ENCODE assay signal across 9 mouse cellular contexts in genomic region chr11:106037418-106037751, GRCm38 (mm10). TPM values are rescaled to one million over a fixed set of nuclear protein-coding genes. Genes with fewer than 3 reads are reported as not detected.
A peak's percentile ranks its signal among the peaks of the same experiment; 100 is the strongest.
DNase-seq lines count a peak whose midpoint lies in the region; ATAC-seq and TF ChIP-seq lines count a peak whose summit lies in the region.
"Had no signal": no experiment of that assay in that cellular context is flagged by ENCODE, and none has a peak within 500 bp of the region (broad histone marks: within the 10 kb centered on the region; RNA-seq: fewer than 3 reads in every experiment).

No protein-coding gene starts in this region.

- no peak for TF ChIP-seq EP300 in lung, postnatal 0 days (IDR thresholded peaks at IDR 0.05)

- H3K4me3 ChIP-seq in kidney, postnatal 0 days (replicated peaks; ENCODE audit: low read depth, low read length): peak overlapping the region; percentile 93
- H3K4me3 ChIP-seq in forebrain, embryonic 13.5 days: peak overlapping the region; percentile 92
- peak overlapping the region; percentile 92 for H3K4me3 ChIP-seq in layer of hippocampus, adult 2 months
- peak overlapping the region; percentile 96 for H3K4me3 ChIP-seq in lung, postnatal 0 days (ENCODE audit: low read depth, low read length)

- H3K27me3 ChIP-seq in kidney, postnatal 0 days (ENCODE audit: insufficient read depth, low read length): no peaks in the 10 kb centered on the region
- H3K27me3 ChIP-seq in forebrain, embryonic 13.5 days: no peaks in the 10 kb centered on the region
- H3K27me3 ChIP-seq in lung, postnatal 0 days (replicated peaks; ENCODE audit: insufficient read depth, low read length): no peaks in the 10 kb centered on the region

- H3K9me3 ChIP-seq in kidney, postnatal 0 days (replicated peaks; ENCODE audit: low read length): no peaks in the 10 kb centered on the region
- H3K9me3 ChIP-seq in forebrain, embryonic 13.5 days (replicated peaks): no peaks in the 10 kb centered on the region
- no peaks in the 10 kb centered on the region for H3K9me3 ChIP-seq in lung, postnatal 0 days (ENCODE audit: low read length)

- 0% methylated on average over 13 of the region's 13 CpGs for WGBS in kidney, postnatal 0 days
- 0% methylated on average over 13 of the region's 13 CpGs for WGBS in forebrain, embryonic 13.5 days
- under 1% methylated on average over 13 of the region's 13 CpGs for WGBS in lung, postnatal 0 days

- peak overlapping the region; percentile 97 for H3K27ac ChIP-seq in kidney, postnatal 0 days
- H3K27ac ChIP-seq in forebrain, embryonic 13.5 days: peak overlapping the region; percentile 86
- H3K27ac ChIP-seq in layer of hippocampus, adult 2 months: peak overlapping the region; percentile 92
- peak overlapping the region; percentile 90 for H3K27ac ChIP-seq in lung, postnatal 0 days (ENCODE audit: low read length)

- DNase-seq in kidney, postnatal 0 days (ENCODE audit: low spot score): peak; percentile 94
- DNase-seq in kidney, adult 8-10 months: no peak
- DNase-seq in brain, embryonic 18.5 days (ENCODE audit: low read depth, low spot score): peak; percentile 69
- DNase-seq in layer of hippocampus, adult 2 months (ENCODE audit: low spot score in 2 of 2): peak; percentile 75 to 76
- DNase-seq in lung, postnatal 0 days (ENCODE audit: low spot score): peak; percentile 74
- DNase-seq in right cerebral cortex, postnatal 14 days: peak; percentile 80

- no peaks in the 10 kb centered on the region for H3K36me3 ChIP-seq in kidney, postnatal 0 days (ENCODE audit: insufficient read depth, low read length)
- no peaks in the 10 kb centered on the region for H3K36me3 ChIP-seq in forebrain, embryonic 13.5 days (ENCODE audit: poor library complexity, severe bottlenecking)
- no peaks in the 10 kb centered on the region for H3K36me3 ChIP-seq in lung, postnatal 0 days (ENCODE audit: insufficient read depth, low read length)

- H3K4me2 ChIP-seq in kidney, postnatal 0 days (ENCODE audit: low read length): peak overlapping the region; percentile 66
- peak overlapping the region; percentile 81 for H3K4me2 ChIP-seq in forebrain, embryonic 13.5 days
- H3K4me2 ChIP-seq in lung, postnatal 0 days (replicated peaks; ENCODE audit: low read depth, low read length): peak overlapping the region; percentile 84

- peak overlapping the region; percentile 89 for H3K9ac ChIP-seq in kidney, postnatal 0 days (ENCODE audit: low read depth, low read length)
- peak overlapping the region; percentile 90 for H3K9ac ChIP-seq in forebrain, embryonic 13.5 days
- H3K9ac ChIP-seq in lung, postnatal 0 days (replicated peaks; ENCODE audit: low read depth): peak overlapping the region; percentile 82

- peak; percentile 11 for ATAC-seq in kidney, postnatal 0 days (replicated peaks; ENCODE audit: low FRiP score, low read depth)
- peak; percentile 7 for ATAC-seq in forebrain, embryonic 13.5 days
- ATAC-seq in lung, postnatal 0 days: no peak
- no peak for ATAC-seq in inflammation-experienced regulatory T-cells, adult 6 months

- peak; percentile 25; the same call in 1 of the 2 replicates for TF ChIP-seq CTCF in kidney, postnatal 0 days (IDR thresholded peaks at IDR 0.05; ENCODE audit: low read depth)
- no peak for TF ChIP-seq CTCF in layer of hippocampus, adult 2 months (conservative IDR thresholded peaks at IDR 0.05)
- peak; percentile 26; the same call in 1 of the 2 replicates for TF ChIP-seq CTCF in lung, postnatal 0 days (IDR thresholded peaks at IDR 0.05)

- peaks cover 10% of the 10 kb centered on the region; the same call in 1 of the 2 replicates for H3K4me1 ChIP-seq in kidney, postnatal 0 days (replicated peaks; ENCODE audit: insufficient read depth, low read length)
- H3K4me1 ChIP-seq in forebrain, embryonic 13.5 days: peaks cover 27% of the 10 kb centered on the region
- H3K4me1 ChIP-seq in lung, postnatal 0 days (ENCODE audit: insufficient read depth, low read depth, low read length): peaks cover 14% of the 10 kb centered on the region; the same call in 1 of the 2 replicates

RNA-seq across cellular contexts. Expression of gene Dcaf7, which starts 0.7 kb away (rescaled TPM):
- 41.0 and 43.1 TPM in 2 replicates for polyA plus RNA-seq in kidney, postnatal 0 days (2015; fragmentation: Nextera tagmentation; extraction: Ambion mirVana)
- 82.1 and 99.4 TPM in 2 replicates for polyA plus RNA-seq in forebrain, embryonic 13.5 days (2015; fragmentation: Nextera tagmentation; extraction: Ambion mirVana)
- total RNA-seq in layer of hippocampus, adult 2 months (2021): 100 to 1,000 TPM; 138 to 143 TPM
- 26.6 and 28.9 TPM in 2 replicates for polyA plus RNA-seq in lung, postnatal 0 days (2015; fragmentation: Nextera tagmentation; extraction: Ambion mirVana)
- 10 to 100 TPM; 18.5 to 25.5 (median 22.3) TPM for polyA plus RNA-seq in inflammation-experienced regulatory T-cells, adult 6 months (2017; shearing (Covaris generic))

RNA-seq across cellular contexts. Expression of gene Taco1, which starts 28.5 kb away (rescaled TPM):
- polyA plus RNA-seq in kidney, postnatal 0 days (2015; fragmentation: Nextera tagmentation; extraction: Ambion mirVana): 10.5 and 10.8 TPM in 2 replicates
- polyA plus RNA-seq in forebrain, embryonic 13.5 days (2015; fragmentation: Nextera tagmentation; extraction: Ambion mirVana): 8.9 and 9.6 TPM in 2 replicates
- total RNA-seq in layer of hippocampus, adult 2 months (2021): 10 to 100 TPM; 20.4 to 21.3 TPM
- polyA plus RNA-seq in lung, postnatal 0 days (2015; fragmentation: Nextera tagmentation; extraction: Ambion mirVana): 5.1 and 5.7 TPM in 2 replicates
- 10 to 100 TPM in 2 of 3 experiments, 1 to 10 TPM in 1; 7.7 to 14.5 (median 13.3) TPM for polyA plus RNA-seq in inflammation-experienced regulatory T-cells, adult 6 months (2017; shearing (Covaris generic))

RNA-seq across cellular contexts. Expression of gene Kcnh6, which starts 29.5 kb away (rescaled TPM):
- 0.05 and 0.10 TPM in 2 replicates for polyA plus RNA-seq in kidney, postnatal 0 days (2015; fragmentation: Nextera tagmentation; extraction: Ambion mirVana)
- 0.40 and 0.54 TPM in 2 replicates for polyA plus RNA-seq in forebrain, embryonic 13.5 days (2015; fragmentation: Nextera tagmentation; extraction: Ambion mirVana)
- total RNA-seq in layer of hippocampus, adult 2 months (2021): 1 to 10 TPM; 1.1 to 1.4 TPM
- polyA plus RNA-seq in lung, postnatal 0 days (2015; fragmentation: Nextera tagmentation; extraction: Ambion mirVana): 0.14 and 0.32 TPM in 2 replicates
- polyA plus RNA-seq in inflammation-experienced regulatory T-cells, adult 6 months (2017; shearing (Covaris generic)): under 1 TPM in 1 of 3 experiments, not detected in 2; 0.16 TPM

RNA-seq across cellular contexts. Expression of gene Ace3, which starts 42.9 kb away (rescaled TPM):
- 0.06 TPM in 1 of 2 replicates, not detected in the other for polyA plus RNA-seq in kidney, postnatal 0 days (2015; fragmentation: Nextera tagmentation; extraction: Ambion mirVana)
- polyA plus RNA-seq in forebrain, embryonic 13.5 days (2015; fragmentation: Nextera tagmentation; extraction: Ambion mirVana): not detected in 2 replicates
- not detected for total RNA-seq in layer of hippocampus, adult 2 months (2021)
- 2.0 and 2.1 TPM in 2 replicates for polyA plus RNA-seq in lung, postnatal 0 days (2015; fragmentation: Nextera tagmentation; extraction: Ambion mirVana)
- not detected for polyA plus RNA-seq in inflammation-experienced regulatory T-cells, adult 6 months (2017; shearing (Covaris generic))
- polyA plus RNA-seq: large intestine, adult 2 months had no signal

RNA-seq across cellular contexts. Expression of gene Map3k3, which starts 47.0 kb away (rescaled TPM):
- polyA plus RNA-seq in kidney, postnatal 0 days (2015; fragmentation: Nextera tagmentation; extraction: Ambion mirVana): 20.0 and 20.5 TPM in 2 replicates
- 9.5 and 11.9 TPM in 2 replicates for polyA plus RNA-seq in forebrain, embryonic 13.5 days (2015; fragmentation: Nextera tagmentation; extraction: Ambion mirVana)
- total RNA-seq in layer of hippocampus, adult 2 months (2021): 10 to 100 TPM; 31.5 to 33.0 TPM
- 25.3 and 26.0 TPM in 2 replicates for polyA plus RNA-seq in lung, postnatal 0 days (2015; fragmentation: Nextera tagmentation; extraction: Ambion mirVana)
- 10 to 100 TPM; 11.5 to 33.4 (median 33.3) TPM for polyA plus RNA-seq in inflammation-experienced regulatory T-cells, adult 6 months (2017; shearing (Covaris generic))

Comparison
In these comparisons a context has a peak if more than half of its experiments do, and no peak if none do; other contexts are left out.
1. DNase-seq: peak in kidney, postnatal 0 days (single experiment), brain, embryonic 18.5 days (single experiment), layer of hippocampus, adult 2 months (2 of 2), lung, postnatal 0 days (single experiment) and right cerebral cortex, postnatal 14 days (single experiment); none in kidney, adult 8-10 months (0 of 2).
2. ATAC-seq: peak in kidney, postnatal 0 days (single experiment) and forebrain, embryonic 13.5 days (single experiment); none in lung, postnatal 0 days (single experiment) and inflammation-experienced regulatory T-cells, adult 6 months (single experiment).
3. Peak in every context shown above with its lines, with median percentiles within 50 percentile points of each other: H3K27ac ChIP-seq, H3K4me2 ChIP-seq, H3K4me3 ChIP-seq and H3K9ac ChIP-seq.